Mouse (Mus musculus): ENCODE measurements around the gene Gpr137.
"Not testable (repeated sequence)": the region's sequence is repeated elsewhere in the genome, so short reads cannot be mapped to it uniquely, and the experiment has no call there.

Gpr137 gene

GRCm38 (mm10) chr19:6903031-6903430 is 39.2 kb downstream of the Gpr137 start:
- no peak for DNase-seq

- no peak for DNase-seq
These were observed 42.6 kb downstream of the Gpr137 start for GRCm38 (mm10) chr19:6899641-6900040.

- DNase-seq, result not testable (repeated sequence)
These were observed 46.5 kb downstream of the Gpr137 start for GRCm38 (mm10) chr19:6895608-6896305.

- no peak for DNase-seq
These were observed 48.4 kb downstream of the Gpr137 start for GRCm38 (mm10) chr19:6893731-6894451.

GRCm38 (mm10) chr19:6892512-6892911 is 49.8 kb downstream of the Gpr137 start:
- no peak for DNase-seq
